Mouse (Mus musculus) lung, adult 2 months (tissue): ENCODE measurements around the gene Nrn1l. TPM values are rescaled to one million over a fixed set of nuclear protein-coding genes. Genes with fewer than 3 reads are reported as not detected.

Experiments
- DNase-seq: peaks from one replicate; pipeline ENCODE4 v3.0.0; 2022
- H3K4me1 ChIP-seq: fragments of 200-500 bp; 2 replicates; pipeline ENCODE4 v1.6.1; 2011; ENCODE audit warnings: low read length; ENCODE audit not compliant: control insufficient read depth, insufficient read depth
- H3K4me3 ChIP-seq: fragments of 200-500 bp; replicated peaks from 2 replicates; pipeline ENCODE3; 2011; ENCODE audit warnings: low read depth, mild to moderate bottlenecking, control low read depth, low read length; ENCODE audit errors: extremely low read depth
- CTCF ChIP-seq: fragments of 200-500 bp; IDR thresholded peaks from 2 replicates; pipeline ENCODE4 v1.5.1; 2011; ENCODE audit warnings: mild to moderate bottlenecking, low read length, control low read depth; ENCODE audit not compliant: insufficient read depth
- POLR2A ChIP-seq: fragments of 200-500 bp; IDR thresholded peaks from 2 replicates; pipeline ENCODE4 v1.6.1; 2011; ENCODE audit warnings: low read depth, mild to moderate bottlenecking, control low read depth, low read length, borderline replicate concordance; ENCODE audit errors: extremely low read depth
- WGBS: fragments of 180-500 bp; shearing (Covaris S2); methylation state at CpG from one replicate; pipeline ENCODE4 v1.1.7; 2018; 5-methylcytosine and 5-hydroxymethylcytosine counted together
- polyA plus RNA-seq: library from polyadenylated mRNA; depleted of rRNA; stranded (reverse); fragments of >200 nt; gene quantifications from 2 replicates; pipeline ENCODE4 v1.2.3, GENCODE M21; 2012

The Nrn1l gene
- polyA plus RNA-seq, 1 experiment, result 3.2 TPM

DNA sequence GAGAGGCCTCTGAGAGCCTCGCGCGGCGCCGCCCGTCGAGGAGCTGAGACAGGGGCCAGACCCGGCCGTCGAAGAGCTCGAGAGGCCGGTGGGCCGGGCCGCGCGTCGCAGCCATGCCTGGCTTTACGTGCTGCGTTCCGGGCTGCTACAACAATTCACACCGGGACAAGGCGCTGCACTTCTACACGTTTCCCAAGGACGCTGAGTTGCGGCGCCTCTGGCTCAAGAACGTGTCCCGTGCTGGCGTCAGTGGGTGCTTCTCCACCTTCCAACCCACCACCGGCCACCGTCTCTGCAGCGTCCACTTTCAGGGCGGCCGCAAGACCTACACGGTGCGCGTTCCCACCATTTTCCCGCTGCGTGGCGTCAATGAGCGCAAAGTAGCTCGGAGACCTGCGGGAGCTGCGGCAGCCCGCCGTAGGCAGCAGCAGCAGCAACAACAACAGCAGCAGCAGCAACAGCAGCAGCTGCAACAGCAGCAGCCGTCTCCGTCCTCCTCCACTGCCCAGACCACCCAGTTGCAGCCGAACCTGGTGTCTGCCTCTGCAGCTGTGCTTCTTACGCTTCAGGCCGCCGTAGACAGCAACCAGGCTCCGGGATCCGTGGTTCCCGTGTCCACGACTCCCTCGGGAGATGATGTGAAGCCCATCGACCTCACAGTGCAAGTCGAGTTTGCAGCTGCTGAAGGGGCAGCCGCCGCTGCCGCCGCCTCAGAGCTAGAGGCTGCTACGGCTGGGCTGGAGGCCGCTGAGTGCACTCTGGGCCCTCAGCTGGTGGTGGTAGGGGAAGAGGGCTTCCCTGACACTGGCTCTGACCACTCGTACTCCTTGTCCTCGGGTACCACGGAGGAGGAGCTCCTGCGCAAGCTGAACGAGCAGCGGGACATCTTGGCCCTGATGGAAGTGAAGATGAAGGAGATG, 37.9 kb upstream of the Nrn1l start:
- WGBS, result under 1% methylated on average over 71 of the region's 71 CpGs
- Histone ChIP-seq H3K4me1 (peaks cover 13% of the 10 kb centered on the region), H3K4me3 (peak overlapping the region; percentile 92)
- DNase-seq, result no peak
- TF ChIP-seq CTCF (no peak), POLR2A (0 out of 2 replicates have a peak, but pooled peaks have one; percentile 19)

DNA sequence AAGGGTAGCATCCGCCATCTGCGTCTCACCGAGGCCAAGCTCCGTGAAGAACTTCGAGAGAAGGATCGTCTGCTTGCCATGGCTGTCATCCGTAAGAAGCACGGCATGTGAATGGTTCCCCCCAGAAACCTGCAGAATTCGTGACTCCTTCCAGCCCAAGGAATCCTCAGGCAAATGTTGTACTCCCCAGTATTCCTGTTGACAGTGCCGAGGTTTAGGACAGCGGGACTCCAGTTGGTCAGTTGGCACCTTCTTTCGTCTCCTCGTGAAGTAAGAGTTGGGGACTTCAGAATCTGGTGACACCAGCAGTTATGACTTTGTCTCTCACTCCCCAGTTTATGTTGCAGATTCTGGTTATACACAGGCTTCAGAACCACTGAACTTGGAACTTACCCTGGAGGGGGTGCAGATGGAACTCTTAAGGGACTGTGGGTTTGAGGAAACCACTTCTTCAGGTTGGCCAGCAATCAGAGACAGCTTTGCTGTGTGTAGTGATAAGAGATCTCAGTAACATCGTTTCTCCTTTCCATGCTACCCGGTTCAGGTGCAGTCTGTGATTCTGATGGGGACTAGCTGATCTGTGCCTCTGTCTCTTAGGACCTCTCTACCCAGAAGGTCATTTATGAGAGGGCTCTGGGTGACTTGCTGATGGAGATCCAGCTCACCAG, 37.1 kb upstream of the Nrn1l start:
- Histone ChIP-seq H3K4me1 (peaks cover 17% of the 10 kb centered on the region), H3K4me3 (peak overlapping the region; percentile 92)
- no peak for TF ChIP-seq POLR2A
- no peak for DNase-seq
- 11% methylated on average over 15 of the region's 15 CpGs for WGBS

DNA sequence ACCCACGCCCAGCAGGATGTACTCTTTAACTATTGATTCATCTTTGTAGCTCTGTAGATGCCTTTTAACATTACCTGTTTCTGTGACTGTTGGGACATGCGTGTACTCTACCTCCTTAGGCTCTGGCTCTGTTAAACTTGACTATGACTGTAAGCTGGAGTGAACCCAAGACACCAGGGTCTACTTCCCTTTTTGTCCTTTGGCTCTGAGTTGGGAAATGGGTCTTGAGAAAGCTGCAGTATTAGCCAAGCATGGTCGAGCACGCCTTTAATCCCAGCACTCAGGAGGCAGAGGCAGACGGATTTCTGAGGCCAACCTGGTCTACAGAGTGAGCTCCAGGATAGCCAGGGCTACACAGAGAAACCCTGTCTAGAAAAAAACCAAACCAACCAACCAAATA, 34.9 kb upstream of the Nrn1l start:
- TF ChIP-seq POLR2A, result no peak
- TF ChIP-seq CTCF, result no peak
- no peak overlapping the region for H3K4me3 ChIP-seq
- WGBS, result 84% methylated on average over 5 of the region's 5 CpGs
- no peak for DNase-seq
- H3K4me1 ChIP-seq, result peaks cover 18% of the 10 kb centered on the region

DNA sequence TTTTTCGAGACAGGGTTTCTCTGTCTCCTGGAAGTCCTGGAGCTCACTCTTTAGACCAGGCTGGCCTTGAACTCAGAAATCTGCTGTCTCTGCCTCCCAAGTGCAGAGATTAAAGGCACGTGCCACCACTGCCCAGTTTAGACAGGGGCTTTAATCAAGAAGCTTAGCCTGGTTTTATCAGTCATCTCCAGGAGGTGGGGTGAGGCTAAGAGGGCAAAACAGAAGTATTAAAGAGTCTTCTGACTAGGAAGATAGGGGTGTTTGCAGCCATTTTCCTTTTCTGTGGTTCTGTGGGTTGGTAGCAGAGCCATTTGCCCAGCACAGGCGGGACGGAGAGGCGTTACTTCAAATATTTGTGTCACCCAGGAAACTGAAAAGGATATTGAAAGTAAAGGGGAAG, 34.1 kb upstream of the Nrn1l start:
- no peak for TF ChIP-seq CTCF
- no peak for TF ChIP-seq POLR2A
- H3K4me3 ChIP-seq, result no peak overlapping the region
- H3K4me1 ChIP-seq, result peaks cover 18% of the 10 kb centered on the region
- DNase-seq, result no peak
- 63% methylated on average over 5 of the region's 5 CpGs for WGBS

DNA sequence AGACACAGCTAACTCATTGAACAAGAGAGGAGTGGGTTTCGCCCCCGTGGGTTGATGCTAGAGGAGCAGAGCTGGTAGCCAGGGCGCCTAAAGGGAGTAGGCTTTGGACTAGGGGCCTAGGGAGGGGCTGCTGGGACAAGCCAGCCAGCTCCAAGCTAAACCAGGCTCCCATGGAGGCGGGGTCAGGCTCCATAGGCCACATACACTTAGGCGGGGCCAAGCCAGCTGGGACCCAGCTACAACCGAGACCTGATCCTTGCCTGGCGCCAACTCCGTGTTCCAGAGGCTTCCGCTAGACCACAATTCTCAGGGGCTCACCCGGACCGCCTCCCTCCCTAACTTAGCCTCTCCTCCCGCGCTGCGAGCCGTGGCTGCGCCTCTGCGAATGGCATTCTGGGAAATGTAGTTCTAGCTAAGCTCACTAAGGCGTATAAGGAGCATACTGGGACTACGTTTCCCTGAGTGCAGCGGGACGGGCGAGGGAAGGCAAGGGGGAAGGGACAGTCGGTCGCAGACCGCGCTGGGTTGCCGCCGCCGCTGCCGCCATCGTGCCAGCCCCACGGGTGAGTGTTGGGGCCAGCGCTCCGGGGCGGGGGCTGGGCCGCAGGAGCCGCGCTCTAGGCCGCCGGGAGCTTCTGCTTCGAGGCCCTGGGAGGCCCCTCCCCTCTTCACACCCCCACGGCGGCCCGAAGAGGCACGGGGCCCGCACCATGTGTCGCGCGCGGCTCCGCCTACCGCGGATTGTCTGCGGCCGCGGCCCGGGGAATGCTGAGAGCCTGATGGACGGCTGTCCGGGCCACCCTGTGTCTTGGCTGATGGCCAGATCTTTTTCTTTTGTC, 33.0 kb upstream of the Nrn1l start, which contains the start of gene Nutf2:
Gene Nutf2, plus strand, starts transcription at position 438 of the 839 bp plus-strand sequence.
- WGBS, result 0% methylated on average over 45 of the region's 59 CpGs

DNA sequence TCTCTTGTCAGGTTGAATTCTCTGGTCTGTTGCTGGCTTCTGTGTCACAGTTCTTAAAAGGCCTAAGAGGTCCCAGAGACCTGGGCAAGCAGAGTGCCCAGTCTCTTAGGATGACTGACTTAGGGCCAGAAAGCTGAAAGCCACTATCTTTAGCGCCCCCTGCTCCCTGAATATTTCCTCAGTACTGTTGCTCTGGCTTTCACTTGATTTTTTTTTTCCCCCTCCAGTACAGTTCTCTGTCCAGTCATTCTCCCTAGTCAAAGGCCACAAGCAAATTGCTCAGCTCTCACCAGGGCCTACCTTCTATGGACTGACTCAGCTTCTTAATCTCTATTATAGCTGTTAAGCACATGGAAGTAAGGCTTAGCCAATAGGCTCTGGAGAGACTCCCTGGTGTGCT, 31.4 kb upstream of the Nrn1l start:
- TF ChIP-seq POLR2A (no peak), CTCF (no peak)
- 8% methylated on average over 1 of the region's 1 CpGs for WGBS
- Histone ChIP-seq H3K4me3 (no peak overlapping the region), H3K4me1 (peaks cover 7% of the 10 kb centered on the region)
- no peak for DNase-seq

More for the DNA sequence above, 33.0 kb upstream of the Nrn1l start, which contains the start of gene Nutf2:
- DNase-seq, result peak; percentile 87
- peak within 1 kb of the TSS; percentile 82 for H3K4me3 ChIP-seq
- peaks cover 18% of the 10 kb centered on the region for H3K4me1 ChIP-seq
- TF ChIP-seq POLR2A (peak; percentile 52; the same call in 1 of the 2 replicates), CTCF (no peak)

DNA sequence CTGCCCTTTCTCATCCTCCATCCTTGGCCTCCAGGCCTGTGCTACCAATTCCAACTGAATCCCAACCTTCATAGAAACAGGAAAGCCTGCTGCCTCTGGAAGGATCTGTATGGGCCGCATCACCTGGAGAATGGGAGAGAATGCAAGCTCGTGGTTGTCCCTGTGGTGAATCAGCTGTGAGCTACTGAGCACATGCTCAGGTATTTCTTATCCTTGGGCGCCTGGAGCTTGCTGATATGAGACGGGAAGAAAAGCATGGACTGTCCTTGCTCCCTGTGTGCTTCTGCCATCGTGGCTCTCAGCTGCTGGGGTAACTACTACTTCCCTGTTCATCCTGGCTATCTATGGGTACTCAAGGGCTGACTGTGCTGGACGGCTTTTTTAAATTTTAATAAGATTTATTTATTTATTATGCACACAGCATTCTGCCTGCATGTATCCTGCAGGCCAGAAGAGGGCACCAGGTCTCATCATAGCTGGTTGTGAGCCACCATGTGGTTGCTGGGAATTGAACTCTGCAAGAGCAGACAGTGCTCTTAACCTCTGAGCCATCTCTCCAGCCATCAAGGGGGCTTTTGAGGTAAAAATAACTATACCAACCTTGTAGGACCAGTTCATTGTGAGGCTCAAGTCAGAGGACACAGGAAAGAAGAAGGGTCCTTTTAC, 26.9 kb upstream of the Nrn1l start:
- no peak for TF ChIP-seq POLR2A
- peak; percentile 29; the same call in 1 of the 2 replicates for TF ChIP-seq CTCF
- H3K4me3 ChIP-seq, result no peak overlapping the region
- no peaks in the 10 kb centered on the region; the same call in 1 of the 2 replicates for H3K4me1 ChIP-seq
- no peak for DNase-seq
- WGBS, result 85% methylated on average over 6 of the region's 6 CpGs

DNA sequence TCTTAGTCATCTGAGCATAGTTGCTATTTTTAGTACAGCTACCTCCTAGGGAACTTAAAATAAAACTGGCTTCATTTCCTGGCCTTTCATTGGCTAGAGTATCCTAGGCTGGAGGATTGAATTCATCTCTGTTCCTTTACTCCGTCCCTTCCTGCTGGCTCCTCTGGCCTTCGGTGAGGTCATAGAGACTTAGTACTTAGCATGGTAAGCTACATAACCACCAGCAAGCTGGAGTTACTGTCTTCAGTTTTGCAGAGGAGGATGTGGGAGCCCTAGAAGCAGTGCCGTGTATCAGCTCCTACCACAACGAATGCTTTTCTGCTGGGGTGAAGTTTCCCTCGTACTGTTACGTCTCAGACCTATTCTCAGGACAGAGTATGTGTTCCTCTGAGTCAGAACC, 19.1 kb upstream of the Nrn1l start:
- Histone ChIP-seq H3K4me1 (no peaks in the 10 kb centered on the region), H3K4me3 (no peak overlapping the region)
- 48% methylated on average over 6 of the region's 6 CpGs for WGBS
- DNase-seq, result no peak
- TF ChIP-seq POLR2A (no peak), CTCF (no peak)

DNA sequence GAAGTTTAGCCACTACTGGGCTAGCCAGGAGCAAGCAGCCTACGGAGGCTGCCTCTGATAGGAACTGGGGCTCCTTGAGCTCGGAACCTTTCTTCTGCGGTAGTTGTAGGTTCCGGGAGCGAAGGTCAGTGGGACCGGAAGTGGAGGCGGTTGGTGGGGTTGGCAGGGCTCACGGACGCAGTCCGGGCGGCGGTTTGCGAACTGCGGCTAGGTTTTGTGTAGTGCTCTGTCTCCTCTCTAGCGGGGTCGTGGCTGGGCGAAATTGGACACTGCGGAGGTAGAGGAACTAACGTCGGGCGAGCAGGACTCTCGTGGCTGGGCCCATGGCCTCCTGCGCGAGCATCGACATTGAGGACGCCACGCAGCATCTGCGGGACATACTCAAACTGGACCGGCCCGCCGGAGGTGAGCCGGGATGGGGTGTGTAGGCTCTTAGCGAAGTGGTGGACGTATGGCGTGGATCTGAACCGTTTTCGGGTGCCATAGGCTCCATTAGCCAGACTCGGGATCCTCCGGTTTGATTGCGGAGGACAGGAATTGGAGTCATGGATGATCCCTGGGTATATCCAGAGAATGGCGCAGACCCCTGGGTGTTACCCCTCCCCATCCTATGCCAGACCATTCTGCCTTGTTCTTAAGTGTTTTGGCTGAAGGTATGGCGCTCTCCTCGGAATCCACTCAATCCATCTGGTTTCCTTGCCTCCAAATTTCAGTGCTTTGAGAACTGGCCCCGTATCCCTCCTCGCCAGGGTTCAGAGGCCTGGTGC, 12.4 kb upstream of the Nrn1l start, which contains the start of gene Edc4:
Gene Edc4, plus strand, starts transcription at position 128 of the 767 bp plus-strand sequence.
- DNase-seq, result peak; percentile 88
- Histone ChIP-seq H3K4me1 (peaks cover 11% of the 10 kb centered on the region; the same call in 1 of the 2 replicates), H3K4me3 (peak within 1 kb of the TSS; percentile 87)
- WGBS, result under 1% methylated on average over 45 of the region's 45 CpGs
- TF ChIP-seq POLR2A, result peak; percentile 93
- no peak for TF ChIP-seq CTCF
